Mouse (Mus musculus) bone marrow macrophage, adult 2 months (primary cell): ENCODE results near the gene 6330403K07Rik. TPM values are rescaled to one million over a fixed set of nuclear protein-coding genes. Genes with fewer than 3 reads are reported as not detected.

ENCODE experiments used
- H3K27ac ChIP-seq: 2 replicates; pipeline ENCODE4 v1.5.1; 2012; ENCODE audit warnings: low read depth, low read length; ENCODE audit not compliant: insufficient read depth
- H3K4me1 ChIP-seq: 2 replicates; pipeline ENCODE4 v1.6.1; 2012; ENCODE audit warnings: low read length; ENCODE audit not compliant: control insufficient read depth, insufficient read depth
- H3K4me3 ChIP-seq: 2 replicates; pipeline ENCODE4 v1.5.1; 2012; ENCODE audit warnings: mild to moderate bottlenecking, low read length, moderate library complexity; ENCODE audit not compliant: insufficient read depth
- CTCF ChIP-seq: IDR thresholded peaks from 2 replicates; pipeline ENCODE4 v1.5.1; 2012; ENCODE audit warnings: low read depth, mild to moderate bottlenecking, low read length, moderate library complexity
- POLR2A ChIP-seq: IDR thresholded peaks from 2 replicates; pipeline ENCODE4 v1.6.1; 2012; ENCODE audit warnings: mild to moderate bottlenecking, low read depth, low read length, borderline replicate concordance
- polyA plus RNA-seq: library from polyadenylated mRNA; stranded (reverse); fragments of >200 nt; gene quantifications from 2 replicates; pipeline ENCODE4 v1.2.4, GENCODE M21; 2012; ENCODE audit not compliant: missing spikeins, insufficient read depth, insufficient read length

The 6330403K07Rik gene
- polyA plus RNA-seq, 1 experiment, result not detected

- Histone ChIP-seq H3K27ac (peak within 1 kb of the TSS; percentile 60), H3K4me1 (peaks cover 26% of the 10 kb centered on the region), H3K4me3 (peak within 1 kb of the TSS; percentile 89)
- no peak for TF ChIP-seq POLR2A
- peak; percentile 70 for TF ChIP-seq CTCF
Observed at GRCm38 (mm10) chr11:70982557-70983228, 50.6 kb downstream of the 6330403K07Rik start, which contains the start of gene C1qbp. TSS of gene C1qbp (minus strand) at chr11:70983026.

- Histone ChIP-seq H3K4me1 (peaks cover 26% of the 10 kb centered on the region), H3K27ac (peak overlapping the region; percentile 60; the same call in 1 of the 2 replicates), H3K4me3 (peak overlapping the region; percentile 89)
- TF ChIP-seq CTCF, result no peak
- no peak for TF ChIP-seq POLR2A
Observed at GRCm38 (mm10) chr11:70982030-70982429, 51.3 kb downstream of the 6330403K07Rik start.

Other genes with a start within 250 kb of the 6330403K07Rik start
- 1.1 TPM in 1 of 2 replicates, not detected in the other for gene Scimp, start 220.9 kb downstream of the 6330403K07Rik start, polyA plus RNA-seq
- 49.2 and 51.8 TPM in 2 replicates for gene Rabep1, start 188.7 kb downstream of the 6330403K07Rik start, polyA plus RNA-seq
- 54.1 and 56.2 TPM in 2 replicates for gene Nup88, start 63.5 kb downstream of the 6330403K07Rik start, polyA plus RNA-seq
- gene Rpain, start 63.3 kb downstream of the 6330403K07Rik start, polyA plus RNA-seq, result 60.5 and 65.8 TPM in 2 replicates
- gene C1qbp, start 50.5 kb downstream of the 6330403K07Rik start, polyA plus RNA-seq, result 49.8 and 63.2 TPM in 2 replicates
- gene Dhx33, start 29.1 kb downstream of the 6330403K07Rik start, polyA plus RNA-seq, result 12.6 and 13.2 TPM in 2 replicates
- gene Mis12, start 13.9 kb downstream of the 6330403K07Rik start, polyA plus RNA-seq, result 29.7 and 29.8 TPM in 2 replicates
- gene Derl2, start 13.7 kb downstream of the 6330403K07Rik start, polyA plus RNA-seq, result 81.9 and 90.4 TPM in 2 replicates
- 4.1 and 5.5 TPM in 2 replicates for gene Nlrp1a, start 111.2 kb upstream of the 6330403K07Rik start, polyA plus RNA-seq
- 53.0 and 61.5 TPM in 2 replicates for gene Nlrp1b, start 197.2 kb upstream of the 6330403K07Rik start, polyA plus RNA-seq